Mouse (Mus musculus): Measurements from ENCODE around the gene Sh2b1. TPM values are rescaled to one million over a fixed set of nuclear protein-coding genes. Genes with fewer than 3 reads are reported as not detected.

Sh2b1 gene
- polyA plus RNA-seq, 1 experiment from 2014 or later = 60.3 TPM

DNA sequence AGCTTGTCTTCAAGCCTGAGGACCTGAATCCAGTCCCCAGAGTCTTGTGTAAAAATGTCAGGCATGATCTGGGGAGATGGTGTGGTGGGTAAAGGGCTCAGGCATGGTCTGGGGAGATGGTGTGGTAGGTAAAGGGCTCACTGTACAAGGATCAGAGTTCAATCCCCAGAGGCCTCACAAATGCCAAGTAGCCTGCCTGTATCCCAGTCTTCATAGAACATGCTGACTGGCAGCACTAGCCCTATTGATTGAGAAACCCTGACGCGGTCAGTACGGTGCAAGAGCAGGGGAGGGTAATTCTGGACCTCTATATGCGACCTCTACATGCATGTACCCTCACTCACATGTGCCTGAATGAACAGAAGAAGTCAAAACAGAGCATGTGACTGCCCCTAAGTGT is 57.6 kb downstream of the Sh2b1 start:
- H3K4me1 ChIP-seq (replicated peaks; ENCODE audit: control insufficient read depth, insufficient read depth, low read length) = no peaks in the 10 kb centered on the region
- DNase-seq (ENCODE audit: low spot score) = no peak
- no peak overlapping the region for H3K9ac ChIP-seq
- WGBS = 82% methylated on average over 4 of the region's 4 CpGs
- H3K4me2 ChIP-seq (replicated peaks) = no peak overlapping the region
- no peaks in the 10 kb centered on the region for H3K36me3 ChIP-seq (replicated peaks; ENCODE audit: control insufficient read depth, insufficient read depth)
- no peaks in the 10 kb centered on the region for H3K27me3 ChIP-seq (ENCODE audit: control insufficient read depth, insufficient read depth, low read length)
- no peaks in the 10 kb centered on the region for H3K9me3 ChIP-seq (ENCODE audit: control insufficient read depth, low read length)
- ATAC-seq (ENCODE audit: low FRiP score) = no peak
- H3K4me3 ChIP-seq (replicated peaks; ENCODE audit: low read length) = no peak overlapping the region
- H3K27ac ChIP-seq = no peak overlapping the region

DNA sequence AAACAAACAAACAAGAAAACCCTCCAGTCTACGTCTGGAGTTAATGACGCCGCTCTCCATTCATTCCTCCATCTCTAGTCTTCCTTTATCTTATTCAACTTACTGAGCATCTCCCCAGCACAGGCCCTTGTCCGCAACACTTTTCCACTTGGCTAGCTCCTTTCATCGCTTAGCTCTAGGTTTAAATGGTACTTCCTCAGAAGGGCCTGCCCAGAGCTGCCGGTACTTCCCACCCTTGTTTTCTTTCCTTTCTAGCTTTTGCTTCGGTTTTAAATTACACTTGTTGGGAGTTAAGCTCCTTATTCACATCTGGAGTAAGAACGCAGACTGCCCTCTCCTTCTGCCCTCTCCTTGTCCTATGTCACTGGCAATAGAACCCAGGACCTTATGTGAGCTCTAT is 58.2 kb downstream of the Sh2b1 start:
- H3K36me3 ChIP-seq (replicated peaks; ENCODE audit: control insufficient read depth, insufficient read depth) = no peaks in the 10 kb centered on the region
- H3K4me3 ChIP-seq (replicated peaks; ENCODE audit: low read length) = no peak overlapping the region
- no peaks in the 10 kb centered on the region for H3K27me3 ChIP-seq (ENCODE audit: control insufficient read depth, insufficient read depth, low read length)
- H3K9ac ChIP-seq = no peak overlapping the region
- no peaks in the 10 kb centered on the region for H3K4me1 ChIP-seq (replicated peaks; ENCODE audit: control insufficient read depth, insufficient read depth, low read length)
- no peak overlapping the region for H3K4me2 ChIP-seq (replicated peaks)
- DNase-seq (ENCODE audit: low spot score) (no peak), ATAC-seq (ENCODE audit: low FRiP score) (no peak)
- H3K27ac ChIP-seq = no peak overlapping the region
- H3K9me3 ChIP-seq (ENCODE audit: control insufficient read depth, low read length) = no peaks in the 10 kb centered on the region
- 16% methylated on average over 8 of the region's 8 CpGs for WGBS

Other genes starting within 250 kb of the Sh2b1 start
- 290 and 319 TPM in 2 replicates for gene Sbk1, start 202.8 kb downstream of the Sh2b1 start, polyA plus RNA-seq (2014; fragmentation: Nextera tagmentation; extraction: Ambion mirVana)
- 0.77 and 0.78 TPM in 2 replicates for gene Lat, start 105.9 kb downstream of the Sh2b1 start, polyA plus RNA-seq (2014; fragmentation: Nextera tagmentation; extraction: Ambion mirVana)
- gene Spns1, start 98.0 kb downstream of the Sh2b1 start, polyA plus RNA-seq (2014; fragmentation: Nextera tagmentation; extraction: Ambion mirVana) = 64.5 and 67.9 TPM in 2 replicates
- gene Nfatc2ip, start 78.7 kb downstream of the Sh2b1 start, polyA plus RNA-seq (2014; fragmentation: Nextera tagmentation; extraction: Ambion mirVana) = 3.9 and 4.0 TPM in 2 replicates
- gene Cd19, start 60.5 kb downstream of the Sh2b1 start, polyA plus RNA-seq (2014; fragmentation: Nextera tagmentation; extraction: Ambion mirVana) = not detected in 2 replicates
- gene Rabep2, start 46.7 kb downstream of the Sh2b1 start, polyA plus RNA-seq (2014; fragmentation: Nextera tagmentation; extraction: Ambion mirVana) = 18.9 and 20.2 TPM in 2 replicates
- gene Atp2a1, start 12.3 kb downstream of the Sh2b1 start, polyA plus RNA-seq (2014; fragmentation: Nextera tagmentation; extraction: Ambion mirVana) = 0.30 and 0.31 TPM in 2 replicates
- 116 and 136 TPM in 2 replicates for gene Tufm, start 11.9 kb upstream of the Sh2b1 start, polyA plus RNA-seq (2014; fragmentation: Nextera tagmentation; extraction: Ambion mirVana)
- 72.6 and 73.7 TPM in 2 replicates for gene Atxn2l, start 28.0 kb upstream of the Sh2b1 start, polyA plus RNA-seq (2014; fragmentation: Nextera tagmentation; extraction: Ambion mirVana)
- 162 and 165 TPM in 2 replicates for gene Eif3c, start 91.0 kb upstream of the Sh2b1 start, polyA plus RNA-seq (2014; fragmentation: Nextera tagmentation; extraction: Ambion mirVana)
- gene Apobr, start 109.5 kb upstream of the Sh2b1 start, polyA plus RNA-seq (2014; fragmentation: Nextera tagmentation; extraction: Ambion mirVana) = 0.26 and 0.36 TPM in 2 replicates
- 24.7 and 24.8 TPM in 2 replicates for gene Cln3, start 110.4 kb upstream of the Sh2b1 start, polyA plus RNA-seq (2014; fragmentation: Nextera tagmentation; extraction: Ambion mirVana)
- gene Il27, start 119.5 kb upstream of the Sh2b1 start, polyA plus RNA-seq (2014; fragmentation: Nextera tagmentation; extraction: Ambion mirVana) = not detected in 2 replicates
- 11.4 and 12.4 TPM in 2 replicates for gene Nupr1, start 155.4 kb upstream of the Sh2b1 start, polyA plus RNA-seq (2014; fragmentation: Nextera tagmentation; extraction: Ambion mirVana)
- 58.0 and 61.1 TPM in 2 replicates for gene Sgf29, start 173.9 kb upstream of the Sh2b1 start, polyA plus RNA-seq (2014; fragmentation: Nextera tagmentation; extraction: Ambion mirVana)
- gene Sult1a1, start 201.0 kb upstream of the Sh2b1 start, polyA plus RNA-seq (2014; fragmentation: Nextera tagmentation; extraction: Ambion mirVana) = 2.5 and 5.3 TPM in 2 replicates
- 124 and 159 TPM in 2 replicates for gene Bola2, start 220.0 kb upstream of the Sh2b1 start, polyA plus RNA-seq (2014; fragmentation: Nextera tagmentation; extraction: Ambion mirVana)
- 10.7 and 10.9 TPM in 2 replicates for gene Slx1b, start 220.4 kb upstream of the Sh2b1 start, polyA plus RNA-seq (2014; fragmentation: Nextera tagmentation; extraction: Ambion mirVana)
- gene Coro1a, start 232.4 kb upstream of the Sh2b1 start, polyA plus RNA-seq (2014; fragmentation: Nextera tagmentation; extraction: Ambion mirVana) = 82.2 and 99.7 TPM in 2 replicates